Mouse (Mus musculus) heart, embryonic 10.5 days (tissue): ENCODE measurements around the gene Gcsh. TPM values are rescaled to one million over a fixed set of nuclear protein-coding genes. Genes with fewer than 3 reads are reported as not detected.

ENCODE experiments used
- DNase-seq: peaks from one replicate; pipeline ENCODE4 v3.0.0-alpha.2; 2017; ENCODE audit warnings: low spot score
- H3K27ac ChIP-seq: fragments of 300-500 bp; sonication (generic); 2 replicates; pipeline ENCODE4 v1.5.1; 2016; ENCODE audit warnings: mild to moderate bottlenecking
- H3K27me3 ChIP-seq: fragments of 300-500 bp; sonication (generic); 2 replicates; pipeline ENCODE4 v1.6.1; 2016; ENCODE audit warnings: mild to moderate bottlenecking; ENCODE audit not compliant: poor library complexity, insufficient read depth, severe bottlenecking
- H3K36me3 ChIP-seq: fragments of 300-500 bp; sonication (generic); 2 replicates; pipeline ENCODE4 v1.6.1; 2016; ENCODE audit warnings: mild to moderate bottlenecking, moderate library complexity
- H3K4me1 ChIP-seq: fragments of 300-500 bp; sonication (generic); 2 replicates; pipeline ENCODE4 v1.6.1; 2016; ENCODE audit warnings: mild to moderate bottlenecking
- H3K4me3 ChIP-seq: fragments of 300-500 bp; sonication (generic); 2 replicates; pipeline ENCODE4 v1.5.1; 2016; ENCODE audit warnings: mild to moderate bottlenecking, moderate library complexity
- H3K9me3 ChIP-seq: fragments of 300-500 bp; sonication (generic); 2 replicates; pipeline ENCODE4 v1.6.1; 2016; ENCODE audit warnings: mild to moderate bottlenecking, moderate library complexity
- WGBS: fragments of 180-500 bp; shearing (Covaris S2); methylation state at CpG from one replicate; pipeline ENCODE4 v1.1.7; 2016; 5-methylcytosine and 5-hydroxymethylcytosine counted together
- polyA plus RNA-seq: library from polyadenylated mRNA; unstranded; fragments of >200 nt; fragmentation: Nextera tagmentation; extraction: Ambion mirVana; gene quantifications from 2 replicates; pipeline ENCODE4 v1.2.1, GENCODE M21; 2016

Gcsh gene
- polyA plus RNA-seq, 1 experiment from 2014 or later, result 140 TPM

DNA sequence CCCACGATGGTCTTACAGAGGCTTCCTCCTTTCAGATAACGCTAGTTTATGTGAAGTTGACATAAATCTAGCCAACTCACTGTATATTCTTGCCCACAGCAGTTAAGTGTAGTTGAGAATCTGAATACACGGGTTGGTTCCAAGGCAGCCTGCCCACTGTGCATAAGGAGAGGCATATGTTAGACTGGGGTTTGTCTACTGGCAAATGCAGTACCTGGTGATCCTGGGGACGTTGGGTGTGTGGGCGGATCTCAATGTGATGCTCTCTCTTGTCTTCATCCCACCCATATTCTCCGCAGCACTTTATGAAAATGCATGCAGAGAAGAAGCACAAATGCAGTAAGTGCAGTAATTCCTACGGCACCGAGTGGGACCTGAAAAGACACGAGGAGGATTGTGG lies 38.9 kb downstream of the Gcsh start:
- H3K4me3 ChIP-seq, result no peak overlapping the region
- peaks cover 65% of the 10 kb centered on the region for H3K36me3 ChIP-seq
- no peak overlapping the region for H3K27ac ChIP-seq
- no peak for DNase-seq
- peaks cover 6% of the 10 kb centered on the region; the same call in 1 of the 2 replicates for H3K4me1 ChIP-seq
- 92% methylated on average over 9 of the region's 9 CpGs for WGBS
- H3K9me3 ChIP-seq, result no peaks in the 10 kb centered on the region
- no peaks in the 10 kb centered on the region for H3K27me3 ChIP-seq

DNA sequence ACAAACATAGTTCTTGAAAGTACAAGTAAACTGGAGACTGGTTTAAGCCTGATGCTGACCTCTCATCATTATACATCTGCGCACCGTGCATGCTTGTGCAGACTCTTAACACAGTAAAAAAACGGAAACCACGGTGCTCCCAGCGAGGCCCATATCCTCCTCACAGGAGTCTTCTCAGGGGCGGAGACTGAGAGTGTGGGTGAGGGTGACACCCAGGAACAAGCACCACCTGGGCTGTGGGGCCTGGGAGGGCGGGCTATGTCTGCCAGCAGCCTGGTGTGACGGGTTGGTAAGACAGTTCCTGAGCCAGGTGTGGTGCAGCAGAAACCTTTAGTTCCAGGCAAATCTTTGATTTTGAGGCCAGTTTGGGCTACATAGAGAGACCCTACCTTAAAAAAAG lies 40.9 kb downstream of the Gcsh start:
- no peak for DNase-seq
- 86% methylated on average over 8 of the region's 8 CpGs for WGBS
- H3K27ac ChIP-seq, result no peak overlapping the region

DNA sequence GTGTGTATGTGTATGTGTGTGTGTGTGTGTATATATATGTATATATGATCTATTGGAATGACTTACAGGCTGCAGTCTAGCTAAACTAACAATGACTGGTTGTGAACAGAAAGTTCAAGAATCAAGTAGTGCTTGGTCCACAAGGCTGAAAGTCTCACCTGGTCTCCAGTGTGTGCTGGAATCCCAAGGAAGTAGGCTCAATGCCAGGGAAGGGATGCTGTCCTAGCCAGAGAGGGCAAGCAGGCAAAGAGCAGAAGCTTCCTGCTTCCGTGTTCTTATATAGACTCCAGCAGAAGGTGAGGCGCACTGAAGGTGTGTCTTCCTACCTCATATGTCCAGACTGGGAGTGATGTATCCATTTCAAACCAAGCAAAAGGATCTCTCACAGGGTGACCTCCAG lies 41.6 kb downstream of the Gcsh start:
- peaks cover 40% of the 10 kb centered on the region for H3K36me3 ChIP-seq
- H3K4me1 ChIP-seq, result peaks cover 19% of the 10 kb centered on the region
- no peak for DNase-seq
- H3K9me3 ChIP-seq, result no peaks in the 10 kb centered on the region
- H3K27ac ChIP-seq, result no peak overlapping the region
- no peaks in the 10 kb centered on the region for H3K27me3 ChIP-seq
- H3K4me3 ChIP-seq, result no peak overlapping the region
- 100% methylated on average over 2 of the region's 2 CpGs for WGBS

More for the DNA sequence above, 40.9 kb downstream of the Gcsh start:
- Histone ChIP-seq H3K36me3 (peaks cover 47% of the 10 kb centered on the region), H3K4me1 (peaks cover 14% of the 10 kb centered on the region), H3K9me3 (no peaks in the 10 kb centered on the region), H3K27me3 (no peaks in the 10 kb centered on the region), H3K4me3 (no peak overlapping the region)

DNA sequence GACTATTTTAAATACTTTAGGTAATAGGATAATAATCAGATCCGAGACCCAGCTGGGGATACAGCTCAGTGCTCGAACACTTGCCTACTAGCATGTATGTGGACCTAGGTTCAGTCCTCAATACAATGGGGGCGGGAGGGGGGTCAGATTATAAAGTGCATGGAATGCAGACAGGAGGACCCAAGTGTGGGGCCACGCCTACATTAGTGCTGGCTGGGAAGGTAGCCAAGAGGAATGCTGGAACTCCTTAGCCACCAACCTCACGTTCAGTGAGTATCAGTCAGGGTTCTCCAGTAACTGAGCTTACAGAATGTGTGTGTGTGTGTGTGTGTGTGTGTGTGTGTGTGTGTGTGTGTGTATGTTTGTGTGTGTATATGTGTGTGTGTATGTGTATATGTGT lies 42.0 kb downstream of the Gcsh start:
- peaks cover 36% of the 10 kb centered on the region for H3K36me3 ChIP-seq
- H3K4me1 ChIP-seq, result peaks cover 23% of the 10 kb centered on the region
- H3K27me3 ChIP-seq, result no peaks in the 10 kb centered on the region
- no peak overlapping the region for H3K27ac ChIP-seq
- H3K4me3 ChIP-seq, result no peak overlapping the region
- DNase-seq, result no peak
- WGBS, result 68% methylated on average over 5 of the region's 5 CpGs
- no peaks in the 10 kb centered on the region for H3K9me3 ChIP-seq

DNA sequence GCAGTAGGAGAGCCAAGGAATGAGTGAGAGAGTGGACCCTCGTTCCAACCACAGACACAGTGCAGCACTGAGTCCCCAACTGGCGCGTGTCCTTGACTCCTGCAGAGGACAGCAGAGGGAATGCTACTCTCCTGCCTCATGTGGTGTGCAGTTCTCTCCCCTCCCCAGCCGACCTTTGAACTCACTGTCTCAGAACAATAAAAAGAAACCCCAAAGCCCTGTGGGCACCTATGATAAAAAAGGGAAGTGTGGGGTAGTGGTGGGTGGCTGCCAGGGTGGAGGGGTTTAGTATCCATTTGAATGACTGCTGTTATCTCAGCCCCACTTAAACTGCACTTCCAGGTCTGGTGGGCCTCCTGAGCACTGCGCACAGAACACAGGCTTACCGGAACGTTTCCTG lies 45.7 kb downstream of the Gcsh start:
- no peaks in the 10 kb centered on the region for H3K36me3 ChIP-seq
- peaks cover 53% of the 10 kb centered on the region for H3K4me1 ChIP-seq
- no peaks in the 10 kb centered on the region for H3K27me3 ChIP-seq
- DNase-seq, result no peak
- peak overlapping the region; percentile 13; the same call in 1 of the 2 replicates for H3K4me3 ChIP-seq
- H3K27ac ChIP-seq, result peak overlapping the region; percentile 76
- 51% methylated on average over 7 of the region's 7 CpGs for WGBS
- H3K9me3 ChIP-seq, result no peaks in the 10 kb centered on the region

DNA sequence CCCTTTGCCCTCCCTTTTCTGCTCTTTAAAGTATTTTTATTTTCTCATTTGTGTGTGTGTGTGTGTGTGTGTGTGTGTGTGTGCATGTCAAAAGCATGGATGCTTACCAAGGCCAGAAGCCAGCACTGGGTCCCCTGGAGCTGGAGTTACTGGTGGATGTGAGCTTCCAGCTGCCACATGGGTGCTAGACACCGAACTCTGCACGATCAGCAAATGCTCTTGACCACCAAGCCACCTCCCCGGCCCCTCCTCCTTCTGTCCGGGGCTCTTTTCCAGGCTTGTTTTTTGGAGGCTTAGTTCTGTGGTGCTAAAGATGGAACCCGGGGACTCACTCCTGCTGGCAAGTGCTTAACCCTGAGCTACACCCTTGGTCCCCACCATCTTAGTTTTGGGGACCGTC lies 46.5 kb downstream of the Gcsh start:
- 57% methylated on average over 6 of the region's 6 CpGs for WGBS
- peak overlapping the region; percentile 31; the same call in 1 of the 2 replicates for H3K4me3 ChIP-seq
- H3K4me1 ChIP-seq, result peaks cover 53% of the 10 kb centered on the region
- peak overlapping the region; percentile 80 for H3K27ac ChIP-seq
- H3K36me3 ChIP-seq, result no peaks in the 10 kb centered on the region
- H3K9me3 ChIP-seq, result no peaks in the 10 kb centered on the region
- no peaks in the 10 kb centered on the region for H3K27me3 ChIP-seq
- DNase-seq, result no peak

DNA sequence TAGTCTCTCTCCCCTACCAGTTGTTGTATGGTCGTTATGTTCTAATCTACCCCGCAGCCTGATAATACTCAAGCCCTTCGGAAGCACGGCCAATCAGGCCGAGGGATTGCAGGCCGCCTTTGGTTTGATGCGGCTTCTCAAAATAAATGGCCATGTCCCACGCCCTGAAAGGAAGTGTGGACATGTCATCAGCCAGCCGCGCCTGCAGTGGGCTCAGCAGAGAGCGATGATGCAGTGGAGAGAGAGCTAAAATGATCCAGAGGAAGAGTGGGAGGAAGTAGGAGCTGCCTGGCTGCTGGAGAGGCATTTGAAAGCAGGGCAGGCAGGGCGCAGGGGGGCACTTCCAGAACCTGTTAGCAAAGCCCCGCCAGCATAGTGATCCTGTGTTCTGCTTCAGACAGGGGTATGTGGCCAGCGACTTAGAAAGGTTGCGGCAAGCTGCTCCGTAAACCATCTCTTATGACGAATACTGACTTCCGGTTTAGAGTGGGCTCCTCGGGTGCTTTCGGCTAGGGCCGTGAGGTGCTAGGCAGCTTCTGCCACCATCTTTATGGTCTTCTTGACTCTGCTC lies 47.0 kb downstream of the Gcsh start:
- peak; percentile 84 for DNase-seq
- H3K27ac ChIP-seq, result peak overlapping the region; percentile 80
- no peaks in the 10 kb centered on the region for H3K36me3 ChIP-seq
- no peaks in the 10 kb centered on the region for H3K27me3 ChIP-seq
- peaks cover 51% of the 10 kb centered on the region for H3K4me1 ChIP-seq
- 34% methylated on average over 21 of the region's 21 CpGs for WGBS
- H3K9me3 ChIP-seq, result no peaks in the 10 kb centered on the region
- peak overlapping the region; percentile 31 for H3K4me3 ChIP-seq

DNA sequence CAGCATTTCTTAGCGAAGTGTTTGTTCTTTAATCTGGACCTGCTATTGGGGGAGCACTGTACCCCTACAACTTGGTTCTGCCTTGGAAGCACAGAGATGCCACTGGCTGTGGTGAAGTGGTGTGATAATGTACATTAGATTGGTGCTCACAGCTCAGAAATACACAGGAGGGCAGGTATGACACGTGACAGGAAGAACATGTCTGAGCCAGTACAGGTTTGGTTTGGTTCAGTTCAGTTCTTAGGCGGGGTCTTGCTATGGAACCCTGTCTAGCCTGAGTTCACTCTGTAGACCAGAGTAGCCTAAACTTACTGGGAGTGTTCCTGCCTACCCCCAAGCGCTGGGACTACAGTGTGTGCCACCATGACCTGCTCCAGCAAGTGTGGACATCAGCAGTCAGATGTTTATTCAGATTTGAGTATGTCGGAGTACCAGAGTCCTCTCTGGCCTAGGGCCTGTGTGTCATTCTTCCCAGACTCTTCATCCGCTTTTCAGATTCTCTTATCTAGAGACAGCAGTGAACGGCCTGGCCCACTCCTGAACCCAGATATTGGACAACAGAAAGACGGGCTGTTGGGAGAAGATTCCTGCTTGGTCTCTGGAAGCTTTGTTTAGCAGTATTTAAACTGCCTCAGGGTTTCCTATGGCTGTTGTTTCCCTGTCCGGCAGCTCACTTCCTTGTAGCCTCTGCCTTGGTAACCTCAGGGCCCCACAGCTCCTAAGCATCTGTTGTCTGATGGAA lies 48.0 kb downstream of the Gcsh start:
- no peak overlapping the region for H3K4me3 ChIP-seq
- H3K9me3 ChIP-seq, result no peaks in the 10 kb centered on the region
- H3K27ac ChIP-seq, result peak overlapping the region; percentile 80; the same call in 1 of the 2 replicates
- DNase-seq, result no peak
- peaks cover 47% of the 10 kb centered on the region for H3K4me1 ChIP-seq
- no peaks in the 10 kb centered on the region for H3K27me3 ChIP-seq
- peaks cover 8% of the 10 kb centered on the region for H3K36me3 ChIP-seq
- WGBS, result 55% methylated on average over 9 of the region's 9 CpGs

DNA sequence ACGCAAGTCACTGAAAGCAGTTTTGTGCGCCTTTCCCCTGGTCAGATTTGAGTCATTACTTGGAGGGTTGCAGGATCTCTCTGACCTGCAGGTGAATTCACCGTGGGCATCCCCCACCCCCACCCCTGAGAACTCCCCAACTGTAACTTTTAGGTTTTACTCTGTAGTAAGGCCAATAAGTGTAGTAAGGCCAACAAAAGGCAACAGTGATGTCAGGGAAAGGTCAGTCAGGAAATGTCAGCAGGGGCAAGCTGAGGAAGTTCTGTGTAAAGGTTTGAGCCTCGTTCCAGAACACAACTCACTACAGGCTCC lies 49.0 kb downstream of the Gcsh start:
- no peak for DNase-seq
- Histone ChIP-seq H3K4me3 (peak overlapping the region; percentile 98), H3K36me3 (peaks cover 13% of the 10 kb centered on the region), H3K27me3 (no peaks in the 10 kb centered on the region), H3K27ac (peak overlapping the region; percentile 88), H3K9me3 (no peaks in the 10 kb centered on the region), H3K4me1 (peaks cover 47% of the 10 kb centered on the region)
- WGBS, result 13% methylated on average over 4 of the region's 4 CpGs

DNA sequence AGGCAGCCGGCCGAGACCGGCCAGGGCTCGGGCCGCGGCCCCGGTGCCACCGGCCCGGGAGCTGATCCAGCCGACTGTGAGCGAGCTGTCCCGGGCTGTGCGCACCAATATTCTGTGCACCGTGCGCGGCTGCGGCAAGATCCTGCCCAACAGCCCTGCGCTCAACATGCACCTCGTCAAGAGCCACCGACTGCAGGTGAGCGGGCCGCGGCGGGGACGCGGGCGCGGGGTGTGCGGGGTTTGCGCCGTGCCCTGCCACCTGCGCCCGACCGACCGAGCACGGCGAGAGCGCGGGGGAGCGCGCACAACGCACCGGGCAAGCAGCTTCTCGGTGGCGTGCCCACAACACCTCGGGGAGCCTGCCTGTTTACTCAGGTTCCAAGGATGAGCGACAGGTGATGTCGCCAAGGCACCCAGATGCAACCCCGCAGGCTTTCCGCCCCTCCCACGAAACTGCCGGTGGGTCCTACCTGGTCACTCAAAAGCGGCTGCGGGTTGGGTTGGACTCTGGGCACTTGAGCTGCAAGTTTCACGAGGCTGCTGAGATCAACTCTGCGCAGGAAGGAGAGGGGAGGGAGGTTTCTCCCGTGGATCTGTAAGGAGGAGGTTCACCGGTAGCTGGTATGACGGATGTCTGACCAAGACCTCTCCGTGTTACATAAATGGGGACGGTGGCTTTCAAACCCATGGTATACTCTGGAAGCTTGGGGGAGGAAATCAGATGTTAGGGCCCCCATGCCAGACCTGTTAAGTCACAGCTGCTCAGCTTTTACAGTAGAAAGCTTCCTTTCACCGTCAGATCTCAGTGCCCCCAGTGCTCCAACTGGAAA lies 49.6 kb downstream of the Gcsh start:
- H3K9me3 ChIP-seq, result no peaks in the 10 kb centered on the region
- peak overlapping the region; percentile 98 for H3K4me3 ChIP-seq
- no peaks in the 10 kb centered on the region for H3K27me3 ChIP-seq
- H3K36me3 ChIP-seq, result peaks cover 16% of the 10 kb centered on the region
- under 1% methylated on average over 62 of the region's 62 CpGs for WGBS
- DNase-seq, result no peak
- peak overlapping the region; percentile 88 for H3K27ac ChIP-seq
- H3K4me1 ChIP-seq, result peaks cover 47% of the 10 kb centered on the region

DNA sequence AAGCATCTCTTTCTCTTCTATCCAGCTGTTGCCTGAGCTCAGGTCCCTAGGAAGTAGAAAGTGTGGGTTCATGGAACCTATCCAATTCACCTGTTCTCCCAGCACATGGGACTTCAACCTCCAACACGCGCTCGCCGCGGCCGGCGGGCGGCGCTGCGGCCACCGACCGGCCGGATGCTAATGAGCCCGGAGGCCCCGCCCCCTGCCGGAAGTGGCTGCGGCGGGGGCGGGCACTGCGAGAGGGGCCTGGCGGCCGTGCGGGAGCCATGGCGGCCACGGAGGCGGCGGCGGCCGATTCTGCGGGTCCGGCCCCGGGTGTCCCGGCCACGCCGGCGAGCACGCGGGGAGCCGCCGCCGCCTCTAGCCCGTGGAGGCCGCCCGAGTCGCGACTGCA lies 50.2 kb downstream of the Gcsh start, which contains the start of gene Atmin:
TSS of gene Atmin (plus strand) at position 233 of the 394 bp plus-strand sequence.
- Histone ChIP-seq H3K27ac (peak within 1 kb of the TSS; percentile 88), H3K4me3 (peak within 1 kb of the TSS; percentile 98), H3K27me3 (no peaks in the 10 kb centered on the region), H3K9me3 (no peaks in the 10 kb centered on the region), H3K4me1 (peaks cover 46% of the 10 kb centered on the region), H3K36me3 (peaks cover 22% of the 10 kb centered on the region)
- DNase-seq, result peak; percentile 92
- 0% methylated on average over 46 of the region's 46 CpGs for WGBS

DNA sequence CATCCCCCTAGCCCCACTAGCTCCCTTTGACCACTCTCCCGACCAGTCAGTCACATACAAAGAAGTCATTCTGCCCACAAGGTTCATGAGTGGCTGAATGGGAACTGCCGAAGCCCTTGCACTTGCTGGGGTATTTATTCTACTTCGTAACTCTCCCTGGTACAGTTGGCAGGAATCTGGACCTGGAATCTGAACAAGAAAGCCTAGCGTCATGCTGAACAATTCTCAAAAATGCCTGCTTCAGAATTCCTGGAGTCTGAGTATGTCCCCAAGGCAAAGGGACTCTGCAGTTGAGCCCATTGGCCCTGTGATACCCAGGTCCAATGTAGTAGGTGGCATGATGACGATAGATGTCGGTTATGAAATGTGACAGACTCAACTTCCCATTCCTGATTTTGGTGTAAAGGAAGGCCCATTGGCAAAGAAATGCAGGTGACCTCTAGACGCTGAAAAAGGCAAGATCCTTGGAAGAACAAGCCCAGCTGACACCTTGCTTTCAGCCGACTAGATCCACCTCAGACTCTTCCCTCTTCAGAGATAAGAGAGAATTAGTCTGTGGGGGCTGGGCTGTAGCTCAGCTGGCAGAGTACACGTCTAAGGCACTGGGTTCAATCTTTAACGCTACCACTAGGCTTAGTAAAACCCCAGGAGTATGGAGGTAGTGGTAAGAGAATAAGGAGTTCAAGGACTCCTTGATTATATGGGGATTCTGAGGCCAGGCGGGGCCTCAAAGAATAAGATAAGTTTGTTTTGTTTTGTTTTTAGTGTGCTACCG lies 50.9 kb downstream of the Gcsh start:
- DNase-seq, result no peak
- Histone ChIP-seq H3K27me3 (no peaks in the 10 kb centered on the region), H3K4me3 (no peak overlapping the region), H3K4me1 (peaks cover 39% of the 10 kb centered on the region), H3K36me3 (peaks cover 29% of the 10 kb centered on the region), H3K9me3 (no peaks in the 10 kb centered on the region), H3K27ac (no peak overlapping the region)
- WGBS, result 67% methylated on average over 12 of the region's 12 CpGs
